Mouse (Mus musculus) olfactory bulb, adult 2 months (tissue): ENCODE data around the gene Mtrex. TPM values are rescaled to one million over a fixed set of nuclear protein-coding genes. Genes with fewer than 3 reads are reported as not detected.

Source experiments
- H3K27ac ChIP-seq: fragments of 200-500 bp; 2 replicates; pipeline ENCODE4 v1.5.1; 2012; ENCODE audit warnings: low read depth, low read length; ENCODE audit not compliant: insufficient read depth
- H3K4me1 ChIP-seq: fragments of 200-500 bp; 2 replicates; pipeline ENCODE4 v1.6.1; 2012; ENCODE audit warnings: low read length; ENCODE audit not compliant: control insufficient read depth, insufficient read depth
- H3K4me3 ChIP-seq: fragments of 200-500 bp; 2 replicates; pipeline ENCODE4 v1.5.1; 2012; ENCODE audit warnings: mild to moderate bottlenecking, low read depth, low read length, moderate library complexity; ENCODE audit not compliant: insufficient read depth
- CTCF ChIP-seq: fragments of 200-500 bp; IDR thresholded peaks from 2 replicates; pipeline ENCODE4 v1.5.1; 2012; ENCODE audit warnings: low read depth, mild to moderate bottlenecking, low read length, moderate library complexity; ENCODE audit not compliant: insufficient read depth
- POLR2A ChIP-seq: fragments of 200-500 bp; IDR thresholded peaks from 2 replicates; pipeline ENCODE4 v1.6.1; 2012; ENCODE audit warnings: mild to moderate bottlenecking, low read depth, low read length, moderate library complexity; ENCODE audit not compliant: insufficient read depth
- WGBS: fragments of 180-500 bp; shearing (Covaris S2); methylation state at CpG from one replicate; pipeline ENCODE4 v1.1.7; 2018; 5-methylcytosine and 5-hydroxymethylcytosine counted together
- polyA plus RNA-seq: library from polyadenylated mRNA; stranded (reverse); fragments of >200 nt; gene quantifications from 2 replicates; pipeline ENCODE4 v1.2.4, GENCODE M21; 2012; ENCODE audit warnings: low replicate concordance; ENCODE audit not compliant: missing spikeins, insufficient read depth, insufficient read length

Gene Mtrex
- polyA plus RNA-seq, 1 experiment: not detected

DNA sequence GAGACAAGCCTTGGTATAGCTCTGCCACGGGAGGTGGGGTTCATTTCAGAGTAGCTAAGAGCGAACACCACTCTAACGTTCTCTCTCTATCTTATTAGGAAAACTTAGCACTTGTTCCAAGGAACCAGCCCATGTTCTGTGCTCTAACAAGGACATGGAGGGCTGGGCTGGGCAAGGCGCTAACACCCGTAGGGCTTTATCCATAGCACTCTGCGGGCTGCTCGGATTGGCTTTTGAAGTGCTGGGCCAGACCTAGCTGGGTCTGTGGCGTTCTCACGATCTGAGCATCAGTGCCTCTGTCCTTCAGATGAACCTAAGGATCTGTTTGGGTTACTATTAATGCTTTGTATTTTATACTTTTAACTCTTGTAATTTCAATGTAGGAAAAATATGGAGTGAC lies 66.3 kb downstream of the Mtrex start:
- Histone ChIP-seq H3K4me3 (no peak overlapping the region), H3K27ac (no peak overlapping the region), H3K4me1 (peaks cover 2% of the 10 kb centered on the region; the same call in 1 of the 2 replicates)
- TF ChIP-seq CTCF (no peak), POLR2A (no peak)
- 94% methylated on average over 9 of the region's 9 CpGs for WGBS

DNA sequence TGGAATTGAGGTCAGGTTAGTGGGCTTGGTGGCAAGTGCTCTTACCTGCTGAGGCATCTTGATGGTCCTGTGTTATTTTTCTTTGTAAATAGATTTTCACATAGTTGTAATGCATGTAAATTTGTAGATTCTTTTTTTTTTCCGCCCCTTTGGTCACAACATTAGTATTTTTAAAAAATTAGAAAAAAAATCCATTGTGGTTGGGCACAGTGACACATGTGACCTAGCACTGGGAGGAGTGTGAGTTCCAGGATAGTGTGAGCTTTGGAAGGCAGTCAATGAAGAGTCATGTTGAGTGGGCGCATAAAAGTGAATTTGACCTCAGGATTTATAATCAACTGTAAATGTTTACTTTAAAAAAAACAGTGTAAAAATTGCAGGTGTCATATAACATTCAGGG lies 66.8 kb downstream of the Mtrex start:
- H3K4me1 ChIP-seq: peaks cover 2% of the 10 kb centered on the region; the same call in 1 of the 2 replicates
- WGBS: 94% methylated on average over 2 of the region's 2 CpGs
- H3K27ac ChIP-seq: no peak overlapping the region
- H3K4me3 ChIP-seq: no peak overlapping the region
- TF ChIP-seq POLR2A (no peak), CTCF (no peak)

DNA sequence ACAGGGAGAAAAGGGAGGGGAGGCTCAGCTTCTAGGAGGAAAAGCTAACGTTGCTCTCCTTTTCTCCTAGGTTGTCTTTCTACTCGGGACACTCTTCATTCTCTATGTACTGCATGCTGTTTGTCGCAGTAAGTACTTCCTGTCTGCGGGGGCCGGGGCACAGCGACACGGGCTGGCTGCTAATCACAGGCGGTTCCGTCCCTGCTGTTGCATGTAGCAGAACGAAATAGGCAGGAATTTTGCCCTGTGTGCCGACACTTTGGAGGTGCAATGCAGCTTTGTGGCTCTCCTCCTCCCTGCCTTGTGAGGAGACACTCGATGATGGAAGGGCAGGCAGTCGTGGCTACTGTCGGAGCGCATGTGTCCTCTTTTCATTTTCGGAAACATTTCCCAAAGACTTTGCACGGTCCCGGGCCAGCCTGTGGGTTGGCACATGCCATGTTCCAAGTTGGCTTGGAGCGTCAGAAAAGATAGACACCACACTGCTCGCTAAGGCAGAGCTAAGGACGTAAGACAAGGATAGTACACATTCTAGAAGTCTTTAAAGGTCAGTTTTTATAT lies 67.5 kb downstream of the Mtrex start:
- Histone ChIP-seq H3K4me3 (no peak overlapping the region), H3K4me1 (peaks cover 2% of the 10 kb centered on the region; the same call in 1 of the 2 replicates), H3K27ac (no peak overlapping the region)
- TF ChIP-seq CTCF (no peak), POLR2A (no peak)
- 91% methylated on average over 21 of the region's 21 CpGs for WGBS

DNA sequence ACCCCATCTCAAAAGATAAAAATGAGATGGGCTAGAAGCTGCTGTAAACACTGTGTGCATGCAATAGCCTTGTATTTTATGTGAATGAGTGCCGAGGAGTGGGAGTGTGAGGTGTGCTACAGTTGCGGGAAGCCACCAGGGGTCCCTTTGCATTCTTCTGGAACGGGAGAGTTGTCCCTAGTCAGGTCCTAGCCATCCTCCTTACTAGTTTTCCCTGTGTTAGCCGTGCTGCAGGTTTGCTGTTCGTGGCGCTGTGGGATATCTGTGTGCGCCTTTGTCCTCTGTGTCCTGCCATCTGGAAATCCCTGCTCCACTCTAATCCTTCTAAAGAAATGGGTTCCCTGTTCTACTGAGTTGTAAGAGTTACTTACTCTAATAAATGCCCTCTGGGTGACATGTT lies 69.3 kb downstream of the Mtrex start:
- H3K4me1 ChIP-seq: peaks cover 6% of the 10 kb centered on the region
- H3K27ac ChIP-seq: no peak overlapping the region
- WGBS: 89% methylated on average over 7 of the region's 7 CpGs
- TF ChIP-seq POLR2A (no peak), CTCF (no peak)
- no peak overlapping the region for H3K4me3 ChIP-seq

GRCm38 (mm10) chr13:112854402-112854801 lies 72.8 kb downstream of the Mtrex start:
- 52% methylated on average over 6 of the region's 6 CpGs for whole genome bisulfite sequencing
- Histone ChIP-seq H3K27ac (no peak overlapping the region), H3K4me1 (peaks cover 4% of the 10 kb centered on the region), H3K4me3 (no peak overlapping the region)
- no peak for TF ChIP-seq CTCF
- no peak for TF ChIP-seq POLR2A

- H3K4me3 ChIP-seq: no peak overlapping the region
- TF ChIP-seq CTCF: no peak
- TF ChIP-seq POLR2A: no peak
- WGBS: 40% methylated on average over 17 of the region's 17 CpGs
- H3K4me1 ChIP-seq: peaks cover 4% of the 10 kb centered on the region
- no peak overlapping the region for H3K27ac ChIP-seq
These were observed 73.4 kb downstream of the Mtrex start for GRCm38 (mm10) chr13:112853710-112854316.

DNA sequence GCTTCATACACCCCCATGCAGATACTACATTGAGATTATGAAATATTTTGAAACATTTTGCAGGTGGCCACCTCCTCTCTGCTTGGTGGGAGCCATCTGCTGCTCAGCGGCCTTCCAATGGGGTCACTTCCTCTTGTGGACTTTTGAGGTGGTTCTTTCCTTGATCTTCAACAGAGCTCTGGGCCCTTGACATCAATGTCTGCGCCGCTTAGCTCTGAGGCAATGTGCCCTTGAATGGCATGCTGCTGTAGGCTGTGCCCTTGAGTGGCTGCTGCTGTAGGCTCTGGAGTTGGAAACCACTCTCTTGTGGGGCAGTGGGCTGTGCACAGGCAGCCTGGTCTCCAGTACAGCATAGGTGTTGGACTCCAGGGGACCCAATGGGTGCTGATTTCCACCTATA lies 81.3 kb downstream of the Mtrex start:
- TF ChIP-seq POLR2A: no peak
- no peak for TF ChIP-seq CTCF
- no peaks in the 10 kb centered on the region for H3K4me1 ChIP-seq
- no peak overlapping the region for H3K4me3 ChIP-seq
- 97% methylated on average over 3 of the region's 3 CpGs for WGBS
- no peak overlapping the region for H3K27ac ChIP-seq

GRCm38 (mm10) chr13:112840241-112841087 lies 86.7 kb downstream of the Mtrex start:
- TF ChIP-seq POLR2A (no peak), CTCF (no peak)
- H3K27ac ChIP-seq: no peak overlapping the region
- WGBS: 86% methylated on average over 16 of the region's 16 CpGs

GRCm38 (mm10) chr13:112838562-112839232 lies 88.5 kb downstream of the Mtrex start:
- Histone ChIP-seq H3K27ac (no peak overlapping the region), H3K4me1 (peaks cover 3% of the 10 kb centered on the region), H3K4me3 (no peak overlapping the region)
- WGBS: 97% methylated on average over 6 of the region's 6 CpGs
- TF ChIP-seq CTCF (no peak), POLR2A (no peak)

More at GRCm38 (mm10) chr13:112840241-112841087, 86.7 kb downstream of the Mtrex start:
- Histone ChIP-seq H3K4me3 (no peak overlapping the region), H3K4me1 (no peaks in the 10 kb centered on the region)
